Mouse (Mus musculus): ENCODE measurements around the gene Krt10. TPM values are rescaled to one million over a fixed set of nuclear protein-coding genes. Genes with fewer than 3 reads are reported as not detected.

Krt10 gene
- polyA plus RNA-seq (2012; rRNA removed): 15.8 and 24.0 TPM in 2 replicates

DNA sequence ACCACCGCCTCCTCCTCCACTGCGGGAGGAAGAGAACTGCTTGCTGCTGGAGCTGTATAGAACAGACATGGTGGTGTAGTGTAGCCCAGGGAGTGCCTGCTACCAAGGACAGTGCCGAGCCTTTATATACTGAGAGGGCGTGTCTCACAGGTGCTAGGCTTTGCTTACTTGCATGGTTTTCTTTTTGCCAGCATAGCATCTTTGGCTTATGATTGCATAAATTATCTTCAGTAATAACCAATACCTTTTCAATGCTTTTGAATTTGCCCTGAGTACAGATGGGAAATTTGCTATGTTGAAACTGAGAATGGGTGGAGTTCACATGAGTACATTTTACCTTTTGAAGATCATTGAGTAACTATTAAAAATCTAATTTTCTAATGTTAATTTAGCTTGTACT, at the start of gene Krt10:
Gene Krt10, minus strand, starts transcription at position 101 of the 400 bp plus-strand sequence.

GRCm38 (mm10) chr11:99437972-99438371, 48.8 kb upstream of the Krt10 start, which contains the start of gene Krt20:
Gene Krt20 (minus strand): TSS chr11:99438150.

DNA sequence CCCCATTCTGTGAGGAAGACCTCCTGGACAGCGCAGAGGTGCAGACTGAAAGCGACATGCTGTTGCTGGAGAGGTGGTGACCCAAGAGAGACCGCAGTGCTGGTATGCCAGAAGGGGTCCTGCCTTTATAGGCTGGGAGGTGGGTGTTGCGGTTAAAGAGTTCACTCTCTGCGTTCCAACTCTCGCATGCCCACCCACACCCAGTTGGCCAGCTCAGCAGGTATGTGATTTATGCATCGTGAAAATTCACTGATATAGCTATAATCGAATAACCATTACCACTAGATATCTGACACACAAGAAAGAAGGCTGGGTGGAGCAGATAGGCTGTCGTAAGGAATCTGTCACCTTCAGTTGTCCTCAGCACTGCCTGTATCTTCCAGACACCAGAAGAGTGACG, 33.0 kb upstream of the Krt10 start, which contains the start of gene Krt12:
Gene Krt12, minus strand, starts transcription at position 101 of the 400 bp plus-strand sequence.

DNA sequence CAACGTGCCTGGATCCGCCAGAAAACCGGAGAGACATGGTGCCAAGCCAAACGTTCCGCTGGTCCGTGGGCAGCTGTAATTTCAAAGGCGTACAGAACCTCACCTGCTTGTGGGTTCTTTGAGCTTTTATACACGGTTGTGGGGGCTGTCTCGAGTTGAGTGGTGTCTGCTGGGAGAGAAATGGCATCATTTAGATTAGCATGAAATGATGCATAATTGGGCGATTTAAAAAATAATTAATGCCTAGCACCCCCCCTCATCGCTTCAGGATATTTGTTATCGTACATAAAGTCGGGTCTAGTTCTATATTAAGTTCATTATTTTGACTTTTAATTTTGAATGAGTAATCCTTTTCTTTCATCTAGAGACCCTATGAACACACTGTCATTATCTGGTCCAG, 14.4 kb downstream of the Krt10 start, which contains the start of gene Krt28:
Gene Krt28, minus strand, starts transcription at position 101 of the 400 bp plus-strand sequence.

GRCm38 (mm10) chr11:99351004-99351403, 38.2 kb downstream of the Krt10 start, which contains the start of gene Krt27:
Gene Krt27 (minus strand): TSS chr11:99351104.

GRCm38 (mm10) chr11:99337866-99338265, 51.3 kb downstream of the Krt10 start, which contains the start of gene Krt26:
Gene Krt26 (minus strand): TSS chr11:99337966.

Other genes with a start within 250 kb of the Krt10 start
- 0.22 and 0.45 TPM in 2 replicates for gene Ccr7, start 234.3 kb downstream of the Krt10 start, polyA plus RNA-seq (2012; rRNA removed)
- gene Smarce1, start 158.3 kb downstream of the Krt10 start, polyA plus RNA-seq (2012; rRNA removed): 293 and 337 TPM in 2 replicates
- 1.5 and 1.6 TPM in 2 replicates for gene Krt222, start 145.3 kb downstream of the Krt10 start, polyA plus RNA-seq (2012; rRNA removed)
- gene Krt24, start 104.1 kb downstream of the Krt10 start, polyA plus RNA-seq (2012; rRNA removed): 0.04 and 0.09 TPM in 2 replicates
- 0.06 and 0.07 TPM in 2 replicates for gene Krt25, start 66.4 kb downstream of the Krt10 start, polyA plus RNA-seq (2012; rRNA removed)
- gene Krt26, start 51.4 kb downstream of the Krt10 start, polyA plus RNA-seq (2012; rRNA removed): 0.09 and 0.12 TPM in 2 replicates
- gene Krt27, start 38.3 kb downstream of the Krt10 start, polyA plus RNA-seq (2012; rRNA removed): 0.07 and 0.09 TPM in 2 replicates
- 0.15 and 0.26 TPM in 2 replicates for gene Krt28, start 14.5 kb downstream of the Krt10 start, polyA plus RNA-seq (2012; rRNA removed)
- gene Krt12, start 32.9 kb upstream of the Krt10 start, polyA plus RNA-seq (2012; rRNA removed): 0.07 and 0.14 TPM in 2 replicates
- gene Krt20, start 48.8 kb upstream of the Krt10 start, polyA plus RNA-seq (2012; rRNA removed): 0.08 and 0.09 TPM in 2 replicates
- gene Krt23, start 103.8 kb upstream of the Krt10 start, polyA plus RNA-seq (2012; rRNA removed): 0.02 and 0.49 TPM in 2 replicates
- gene Krt39, start 132.0 kb upstream of the Krt10 start, polyA plus RNA-seq (2012; rRNA removed): not detected in 2 replicates
- gene Krt40, start 153.8 kb upstream of the Krt10 start, polyA plus RNA-seq (2012; rRNA removed): not detected in 2 replicates
- gene Krtap3-3, start 161.5 kb upstream of the Krt10 start, polyA plus RNA-seq (2012; rRNA removed): not detected in 2 replicates
- gene Krtap3-2, start 167.5 kb upstream of the Krt10 start, polyA plus RNA-seq (2012; rRNA removed): not detected in 2 replicates
- not detected in 2 replicates for gene Gm11939, start 170.1 kb upstream of the Krt10 start, polyA plus RNA-seq (2012; rRNA removed)
- gene Krtap3-1, start 177.3 kb upstream of the Krt10 start, polyA plus RNA-seq (2012; rRNA removed): not detected in 2 replicates
- not detected in 2 replicates for gene Krtap1-5, start 191.7 kb upstream of the Krt10 start, polyA plus RNA-seq (2012; rRNA removed)
- gene Krtap1-4, start 194.3 kb upstream of the Krt10 start, polyA plus RNA-seq (2012; rRNA removed): not detected in 2 replicates
- gene Krtap1-3, start 202.0 kb upstream of the Krt10 start, polyA plus RNA-seq (2012; rRNA removed): not detected in 2 replicates
- not detected in 2 replicates for gene Krtap9-3, start 208.7 kb upstream of the Krt10 start, polyA plus RNA-seq (2012; rRNA removed)
- gene Gm11938, start 213.9 kb upstream of the Krt10 start, polyA plus RNA-seq (2012; rRNA removed): not detected in 2 replicates
- gene Gm11937, start 220.8 kb upstream of the Krt10 start, polyA plus RNA-seq (2012; rRNA removed): not detected in 2 replicates
- not detected in 2 replicates for gene Krtap2-4, start 225.5 kb upstream of the Krt10 start, polyA plus RNA-seq (2012; rRNA removed)
- gene Gm11562, start 231.1 kb upstream of the Krt10 start, polyA plus RNA-seq (2012; rRNA removed): not detected in 2 replicates
- gene Krtap4-1, start 238.9 kb upstream of the Krt10 start, polyA plus RNA-seq (2012; rRNA removed): not detected in 2 replicates
- gene Krtap4-2, start 245.7 kb upstream of the Krt10 start, polyA plus RNA-seq (2012; rRNA removed): not detected in 2 replicates

Measured in central nervous system, embryonic 14 days (tissue).